Mouse (Mus musculus): ENCODE measurements around the gene Art1. TPM values are rescaled to one million over a fixed set of nuclear protein-coding genes. Genes with fewer than 3 reads are reported as not detected.

Gene Art1
- polyA plus RNA-seq, 1 experiment: 0.09 TPM

- WGBS: 72% methylated on average over 5 of the region's 5 CpGs
- DNase-seq (ENCODE audit: low read depth, low spot score): no peak
Observed at GRCm38 (mm10) chr7:102104126-102104525, 2.6 kb downstream of the Art1 start.

DNA sequence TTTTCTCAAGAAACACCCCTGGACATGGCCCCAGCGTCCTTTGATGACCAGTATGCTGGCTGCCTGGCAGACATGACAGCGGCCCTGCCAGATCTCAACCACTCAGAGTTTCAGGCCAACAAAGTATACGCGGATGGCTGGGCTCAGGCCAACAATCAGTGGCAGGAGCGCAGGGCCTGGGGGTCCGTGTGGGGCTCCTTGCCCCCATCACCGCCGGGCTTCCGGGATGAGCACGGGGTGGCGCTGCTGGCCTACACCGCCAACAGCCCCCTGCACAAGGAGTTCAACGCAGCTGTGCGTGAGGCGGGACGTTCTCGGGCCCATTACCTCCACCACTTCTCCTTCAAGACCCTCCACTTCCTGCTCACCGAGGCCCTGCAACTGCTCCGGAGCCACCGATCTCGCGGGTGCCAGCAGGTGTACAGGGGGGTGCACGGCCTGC, 5.2 kb downstream of the Art1 start:
- WGBS: 30% methylated on average over 23 of the region's 23 CpGs
- DNase-seq (ENCODE audit: low read depth, low spot score): no peak

GRCm38 (mm10) chr7:102108206-102108605, 6.7 kb downstream of the Art1 start:
- DNase-seq (ENCODE audit: low read depth, low spot score): no peak
- 75% methylated on average over 1 of the region's 1 CpGs for WGBS

DNA sequence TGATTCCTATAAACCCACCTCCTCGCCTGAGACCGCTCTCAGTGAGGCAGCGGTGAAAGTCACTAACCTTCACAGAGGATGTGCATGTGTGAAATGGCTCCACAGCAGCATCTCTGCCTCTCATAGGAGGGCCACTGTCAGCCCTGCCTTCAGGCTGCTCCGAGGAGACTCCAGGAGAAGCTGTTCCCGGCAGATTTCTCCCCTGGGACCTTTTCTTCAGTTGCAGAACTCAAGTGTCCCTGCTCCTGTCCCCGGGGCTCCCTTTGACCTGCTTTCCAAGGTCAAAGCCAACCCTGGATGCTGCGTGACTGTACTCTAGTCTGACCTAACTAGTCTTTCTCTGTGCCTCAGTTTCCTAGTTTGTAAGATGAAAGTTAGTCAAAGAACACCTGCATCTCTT, 7.6 kb downstream of the Art1 start, which contains the start of gene Art5:
Gene Art5, minus strand, starts transcription at position 319 of the 400 bp plus-strand sequence.
- DNase-seq (ENCODE audit: low read depth, low spot score): no peak
- WGBS: 78% methylated on average over 7 of the region's 7 CpGs

DNA sequence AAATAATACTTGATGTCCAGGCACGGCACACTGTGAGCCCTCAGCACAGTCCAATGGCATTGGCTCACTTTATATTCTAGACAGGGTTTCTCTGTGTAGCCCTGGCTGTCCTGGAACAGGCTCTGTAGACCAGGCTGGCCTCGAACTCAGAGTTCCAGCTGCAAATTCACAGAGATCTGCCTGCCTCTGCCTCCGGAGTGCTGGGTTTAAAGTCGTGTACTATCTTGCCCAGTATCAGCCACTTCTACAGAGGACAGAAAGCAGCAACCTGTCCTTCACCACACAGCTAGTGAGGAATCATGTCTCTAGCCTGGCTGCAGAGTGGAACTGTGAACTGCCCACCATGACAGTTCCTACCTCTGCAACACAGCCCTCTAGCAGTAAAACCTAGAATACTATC, 8.2 kb downstream of the Art1 start:
- 88% methylated on average over 4 of the region's 4 CpGs for WGBS
- DNase-seq (ENCODE audit: low read depth, low spot score): no peak

DNA sequence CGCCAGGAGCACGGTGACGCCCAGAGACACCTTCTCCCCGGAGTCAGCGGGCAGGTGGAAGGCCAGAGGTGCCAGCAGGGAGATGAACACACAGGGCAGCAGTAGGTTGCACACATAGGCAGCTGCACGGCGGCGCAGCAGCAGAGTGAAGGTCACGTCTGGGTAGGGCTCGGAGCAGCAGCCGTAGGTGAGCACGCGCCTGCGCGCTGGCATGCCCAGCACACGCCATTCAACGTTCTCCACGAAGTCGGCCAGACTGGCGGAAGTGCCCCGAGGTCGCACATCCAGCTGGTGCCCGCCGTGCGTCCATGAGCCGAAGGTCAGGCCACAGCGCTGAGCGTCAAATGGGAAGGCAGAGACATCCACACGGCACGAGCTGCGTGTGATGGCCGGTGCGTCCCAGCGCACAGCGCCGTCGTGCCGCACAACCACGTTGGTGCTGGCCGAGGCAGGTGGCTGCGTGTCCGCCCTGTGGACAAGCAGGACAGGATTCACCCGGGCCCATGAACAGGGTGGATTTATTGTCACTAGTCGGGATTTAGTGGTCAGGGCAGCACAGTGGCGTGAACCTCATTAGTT, 11.7 kb downstream of the Art1 start:
- DNase-seq (ENCODE audit: low read depth, low spot score): no peak
- WGBS: 74% methylated on average over 45 of the region's 45 CpGs

- WGBS: 43% methylated on average over 7 of the region's 7 CpGs
- DNase-seq (ENCODE audit: low read depth, low spot score): no peak
Observed at GRCm38 (mm10) chr7:102116579-102117331, 15.2 kb downstream of the Art1 start, which contains the start of gene Chrna10. Gene Chrna10, minus strand, starts transcription at chr7:102116828.

DNA sequence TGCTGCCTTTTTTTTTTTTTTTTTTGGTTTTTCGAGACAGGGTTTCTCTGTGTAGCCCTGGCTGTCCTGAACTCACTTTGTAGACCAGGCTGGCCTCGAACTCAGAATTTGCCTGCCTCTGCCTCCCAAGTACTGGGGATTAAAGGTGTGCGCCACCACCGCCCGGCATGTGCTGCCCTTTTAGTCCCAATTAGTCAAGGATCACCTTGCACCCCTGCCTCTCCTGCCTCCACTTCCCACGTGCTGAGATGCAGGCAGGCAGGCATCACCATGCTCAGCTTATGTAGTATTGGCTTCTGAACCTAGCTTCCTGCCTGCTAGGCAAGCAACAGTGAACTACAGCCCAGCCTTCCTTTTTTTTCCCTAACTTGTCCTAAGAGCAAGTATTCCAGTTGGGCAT, 15.8 kb downstream of the Art1 start:
- WGBS: 72% methylated on average over 6 of the region's 6 CpGs
- DNase-seq (ENCODE audit: low read depth, low spot score): no peak

DNA sequence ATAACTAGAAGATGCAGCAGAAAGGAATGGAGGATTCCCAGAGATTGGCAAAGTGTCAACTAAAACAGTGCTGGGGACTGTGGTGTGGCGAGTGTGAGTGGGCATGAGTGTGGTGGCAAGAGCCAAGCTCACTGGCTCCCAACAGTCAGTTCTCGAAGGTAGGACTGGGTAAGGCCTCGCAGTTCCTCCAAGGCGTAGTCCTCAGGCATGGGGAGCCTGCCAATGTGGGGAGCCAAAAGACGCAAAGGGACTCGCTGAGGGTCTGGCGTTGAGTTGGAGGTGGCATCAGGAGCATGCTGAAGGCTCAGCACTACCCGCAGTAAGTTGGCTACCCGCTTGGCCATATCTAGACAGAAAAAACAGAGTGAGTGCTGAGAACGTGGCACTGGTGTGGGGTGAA, 18.8 kb downstream of the Art1 start:
- no peak for DNase-seq (ENCODE audit: low read depth, low spot score)
- 94% methylated on average over 10 of the region's 10 CpGs for WGBS

DNA sequence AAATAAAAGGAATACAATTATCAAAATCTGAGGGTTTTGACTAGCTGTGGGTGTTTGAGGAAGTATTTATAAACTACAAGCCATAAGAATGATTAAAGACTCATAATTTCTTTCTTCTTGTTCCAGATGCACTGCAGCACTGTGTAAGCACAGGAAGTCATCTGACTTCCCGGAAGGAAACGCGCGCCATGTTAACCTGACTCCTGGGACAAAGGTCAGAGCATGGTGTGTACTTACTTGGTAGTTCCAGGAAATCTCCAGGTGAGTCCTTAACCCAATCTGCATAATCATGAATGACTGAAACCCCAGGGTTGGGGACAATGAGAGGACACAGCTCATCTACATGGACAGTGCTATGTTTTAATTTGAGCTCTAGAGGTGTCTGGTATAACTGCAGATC, 30.9 kb downstream of the Art1 start:
- WGBS: 83% methylated on average over 4 of the region's 4 CpGs
- DNase-seq (ENCODE audit: low read depth, low spot score): no peak

DNA sequence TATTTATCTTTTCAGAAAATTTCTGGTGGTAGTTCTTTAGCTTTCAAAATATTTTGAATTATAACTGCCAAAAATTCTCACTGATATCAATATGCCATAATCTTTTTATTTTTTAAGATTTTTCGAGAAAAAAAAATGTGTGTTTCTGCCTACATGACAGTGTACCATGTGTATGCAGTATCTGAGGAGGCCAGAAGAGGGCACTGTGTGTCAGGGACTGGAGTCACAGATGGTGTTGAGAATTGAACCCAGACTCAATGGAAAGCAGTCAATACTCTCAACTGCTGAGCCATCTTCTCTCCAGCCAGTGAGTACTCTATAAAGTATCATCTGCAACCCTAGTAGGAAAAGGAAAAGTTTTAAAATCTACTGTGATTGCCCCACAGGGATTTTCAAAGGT, 35.9 kb downstream of the Art1 start:
- no peak for DNase-seq (ENCODE audit: low read depth, low spot score)
- WGBS: 80% methylated on average over 1 of the region's 1 CpGs

GRCm38 (mm10) chr7:102137898-102138297, 36.4 kb downstream of the Art1 start:
- 98% methylated on average over 5 of the region's 5 CpGs for WGBS
- DNase-seq (ENCODE audit: low read depth, low spot score): no peak

GRCm38 (mm10) chr7:102153691-102154090, 52.1 kb downstream of the Art1 start:
- 81% methylated on average over 5 of the region's 5 CpGs for WGBS
- DNase-seq (ENCODE audit: low read depth, low spot score): no peak

Other genes with a start within 250 kb of the Art1 start
- 2.8 and 5.6 TPM in 2 replicates for gene Folr2, start 244.5 kb upstream of the Art1 start, polyA plus RNA-seq (2012; rRNA removed)
- 46.4 and 67.7 TPM in 2 replicates for gene Anapc15, start 238.0 kb upstream of the Art1 start, polyA plus RNA-seq (2012; rRNA removed)
- 1.3 and 2.8 TPM in 2 replicates for gene Folr1, start 231.0 kb upstream of the Art1 start, polyA plus RNA-seq (2012; rRNA removed)
- gene Lamtor1, start 195.8 kb upstream of the Art1 start, polyA plus RNA-seq (2012; rRNA removed): 185 and 198 TPM in 2 replicates
- gene Tomt, start 195.4 kb upstream of the Art1 start, polyA plus RNA-seq (2012; rRNA removed): 0.11 and 0.14 TPM in 2 replicates
- gene Lrrc51, start 167.8 kb upstream of the Art1 start, polyA plus RNA-seq (2012; rRNA removed): 6.3 and 6.8 TPM in 2 replicates
- gene Numa1, start 167.6 kb upstream of the Art1 start, polyA plus RNA-seq (2012; rRNA removed): 44.7 and 56.1 TPM in 2 replicates
- 25.7 and 49.6 TPM in 2 replicates for gene Il18bp, start 83.1 kb upstream of the Art1 start, polyA plus RNA-seq (2012; rRNA removed)
- gene Rnf121, start 36.3 kb upstream of the Art1 start, polyA plus RNA-seq (2012; rRNA removed): 39.9 and 70.6 TPM in 2 replicates
- gene Xndc1, start 36.2 kb upstream of the Art1 start, polyA plus RNA-seq (2012; rRNA removed): 14.3 and 14.4 TPM in 2 replicates
- 1.5 and 2.2 TPM in 2 replicates for gene Xntrpc, start 36.0 kb upstream of the Art1 start, polyA plus RNA-seq (2012; rRNA removed)
- not detected in 2 replicates for gene Trpc2, start 18.6 kb upstream of the Art1 start, polyA plus RNA-seq (2012; rRNA removed)
- gene Art5, start 7.7 kb downstream of the Art1 start, polyA plus RNA-seq (2012; rRNA removed): 0.24 and 0.29 TPM in 2 replicates
- 0.26 and 0.60 TPM in 2 replicates for gene Chrna10, start 15.1 kb downstream of the Art1 start, polyA plus RNA-seq (2012; rRNA removed)
- gene Nup98, start 108.4 kb downstream of the Art1 start, polyA plus RNA-seq (2012; rRNA removed): 11.7 and 15.5 TPM in 2 replicates
- 48.3 and 64.8 TPM in 2 replicates for gene Pgap2, start 108.5 kb downstream of the Art1 start, polyA plus RNA-seq (2012; rRNA removed)
- 104 and 114 TPM in 2 replicates for gene Rhog, start 154.3 kb downstream of the Art1 start, polyA plus RNA-seq (2012; rRNA removed)
- 21.6 and 25.3 TPM in 2 replicates for gene Stim1, start 166.1 kb downstream of the Art1 start, polyA plus RNA-seq (2012; rRNA removed)

Data from large intestine, adult 2 months (tissue).